Mouse (Mus musculus) erythroblast, embryonic 14.5 days (primary cell): ENCODE data around the gene Sin3a. TPM values are rescaled to one million over a fixed set of nuclear protein-coding genes. Genes with fewer than 3 reads are reported as not detected.

Experiments
- H3K27me3 ChIP-seq: 2 replicates; pipeline ENCODE4 v1.6.1; 2012; ENCODE audit warnings: inconsistent platforms; ENCODE audit not compliant: control insufficient read depth
- H3K36me3 ChIP-seq: 2 replicates; pipeline ENCODE4 v1.6.1; 2012; ENCODE audit warnings: mild to moderate bottlenecking, inconsistent platforms; ENCODE audit not compliant: control insufficient read depth
- H3K4me1 ChIP-seq: 2 replicates; pipeline ENCODE4 v1.6.1; 2012; ENCODE audit warnings: inconsistent platforms; ENCODE audit not compliant: control insufficient read depth
- H3K4me3 ChIP-seq: replicated peaks from 2 replicates; pipeline ENCODE3; 2012; ENCODE audit warnings: moderate library complexity, mild to moderate bottlenecking, inconsistent platforms
- H3K9me3 ChIP-seq: 2 replicates; pipeline ENCODE4 v1.6.1; 2012; ENCODE audit warnings: low read length, inconsistent platforms, mixed read lengths; ENCODE audit not compliant: control insufficient read depth
- GATA1 ChIP-seq: IDR thresholded peaks from 2 replicates; pipeline ENCODE4 v1.6.1; 2012; ENCODE audit warnings: low read length, inconsistent platforms, mixed read lengths
- TAL1 ChIP-seq: IDR thresholded peaks from 3 replicates; pipeline ENCODE4 v1.6.1; 2012; ENCODE audit warnings: low read length, inconsistent platforms, mixed read lengths
- polyA plus RNA-seq: library from polyadenylated mRNA; stranded (reverse); fragments of >175 nt; gene quantifications from 2 replicates; pipeline ENCODE4 v1.2.3, GENCODE M21; 2012

Sin3a gene
- polyA plus RNA-seq = 0.63 and 0.75 TPM in 2 replicates

GRCm38 (mm10) chr9:57071801-57072351, at the start of gene Sin3a:
TSS of gene Sin3a (plus strand) at chr9:57072040.
- TF ChIP-seq GATA1 = no peak
- TF ChIP-seq TAL1 = no peak
- Histone ChIP-seq H3K36me3 (no peaks in the 10 kb centered on the region), H3K4me1 (peaks cover 67% of the 10 kb centered on the region), H3K9me3 (no peaks in the 10 kb centered on the region), H3K27me3 (no peaks in the 10 kb centered on the region), H3K4me3 (peak within 1 kb of the TSS; percentile 97)

- Histone ChIP-seq H3K9me3 (no peaks in the 10 kb centered on the region), H3K4me3 (no peak overlapping the region), H3K36me3 (peaks cover 2% of the 10 kb centered on the region; the same call in 1 of the 2 replicates), H3K27me3 (no peaks in the 10 kb centered on the region), H3K4me1 (no peaks in the 10 kb centered on the region)
- TF ChIP-seq GATA1 (no peak), TAL1 (no peak)
Observed at GRCm38 (mm10) chr9:57031756-57032155, 40.1 kb upstream of the Sin3a start.

GRCm38 (mm10) chr9:57056237-57056636, 15.6 kb upstream of the Sin3a start:
- Histone ChIP-seq H3K36me3 (peaks cover 14% of the 10 kb centered on the region), H3K4me3 (no peak overlapping the region), H3K4me1 (no peaks in the 10 kb centered on the region), H3K9me3 (no peaks in the 10 kb centered on the region), H3K27me3 (no peaks in the 10 kb centered on the region)
- TF ChIP-seq GATA1 = no peak
- TF ChIP-seq TAL1 = no peak

GRCm38 (mm10) chr9:57064164-57064563, 7.7 kb upstream of the Sin3a start:
- Histone ChIP-seq H3K9me3 (no peaks in the 10 kb centered on the region), H3K4me1 (peaks cover 6% of the 10 kb centered on the region), H3K27me3 (no peaks in the 10 kb centered on the region), H3K4me3 (no peak overlapping the region), H3K36me3 (peaks cover 8% of the 10 kb centered on the region)
- TF ChIP-seq GATA1 = no peak
- TF ChIP-seq TAL1 = no peak

GRCm38 (mm10) chr9:57068266-57068665, 3.6 kb upstream of the Sin3a start:
- H3K4me1 ChIP-seq = peaks cover 39% of the 10 kb centered on the region
- H3K9me3 ChIP-seq = no peaks in the 10 kb centered on the region
- no peaks in the 10 kb centered on the region for H3K36me3 ChIP-seq
- no peak overlapping the region for H3K4me3 ChIP-seq
- H3K27me3 ChIP-seq = no peaks in the 10 kb centered on the region
- TF ChIP-seq GATA1 (no peak), TAL1 (no peak)

- peak overlapping the region; percentile 97 for H3K4me3 ChIP-seq
- peaks cover 57% of the 10 kb centered on the region for H3K4me1 ChIP-seq
- no peaks in the 10 kb centered on the region for H3K27me3 ChIP-seq
- H3K9me3 ChIP-seq = no peaks in the 10 kb centered on the region
- no peaks in the 10 kb centered on the region for H3K36me3 ChIP-seq
- TF ChIP-seq TAL1 (peak; percentile 80), GATA1 (peak; percentile 57; the same call in 1 of the 2 replicates)
Observed at GRCm38 (mm10) chr9:57070262-57070661, 1.6 kb upstream of the Sin3a start.

- peaks cover 63% of the 10 kb centered on the region for H3K4me1 ChIP-seq
Observed at GRCm38 (mm10) chr9:57070800-57071545, 867 bp upstream of the Sin3a start.

GRCm38 (mm10) chr9:57072526-57072988, 717 bp downstream of the Sin3a start:
- no peaks in the 10 kb centered on the region for H3K27me3 ChIP-seq
- H3K4me1 ChIP-seq = peaks cover 74% of the 10 kb centered on the region
- TF ChIP-seq GATA1 (no peak), TAL1 (no peak)
- H3K9me3 ChIP-seq = no peaks in the 10 kb centered on the region
- no peaks in the 10 kb centered on the region for H3K36me3 ChIP-seq
- H3K4me3 ChIP-seq = peak overlapping the region; percentile 97

More at GRCm38 (mm10) chr9:57070800-57071545, 867 bp upstream of the Sin3a start:
- H3K27me3 ChIP-seq = no peaks in the 10 kb centered on the region
- TF ChIP-seq GATA1 = no peak
- no peak for TF ChIP-seq TAL1
- peak overlapping the region; percentile 97 for H3K4me3 ChIP-seq
- no peaks in the 10 kb centered on the region for H3K36me3 ChIP-seq
- no peaks in the 10 kb centered on the region for H3K9me3 ChIP-seq

- peaks cover 1% of the 10 kb centered on the region; the same call in 1 of the 2 replicates for H3K36me3 ChIP-seq
- TF ChIP-seq GATA1 (no peak), TAL1 (no peak)
- H3K9me3 ChIP-seq = no peaks in the 10 kb centered on the region
- H3K27me3 ChIP-seq = no peaks in the 10 kb centered on the region
- H3K4me1 ChIP-seq = peaks cover 80% of the 10 kb centered on the region
- peak overlapping the region; percentile 97 for H3K4me3 ChIP-seq
Observed at GRCm38 (mm10) chr9:57072989-57073789, 1.3 kb downstream of the Sin3a start.
